Mouse (Mus musculus) thymus, postnatal 4 days (tissue): ENCODE measurements around the gene Rfpl4.
"Not testable (repeated sequence)": the region's sequence is repeated elsewhere in the genome, so short reads cannot be mapped to it uniquely, and the experiment has no call there.

Experiments used
- DNase-seq: peaks from one replicate; pipeline ENCODE4 v3.0.0; 2021

Gene Rfpl4

DNA sequence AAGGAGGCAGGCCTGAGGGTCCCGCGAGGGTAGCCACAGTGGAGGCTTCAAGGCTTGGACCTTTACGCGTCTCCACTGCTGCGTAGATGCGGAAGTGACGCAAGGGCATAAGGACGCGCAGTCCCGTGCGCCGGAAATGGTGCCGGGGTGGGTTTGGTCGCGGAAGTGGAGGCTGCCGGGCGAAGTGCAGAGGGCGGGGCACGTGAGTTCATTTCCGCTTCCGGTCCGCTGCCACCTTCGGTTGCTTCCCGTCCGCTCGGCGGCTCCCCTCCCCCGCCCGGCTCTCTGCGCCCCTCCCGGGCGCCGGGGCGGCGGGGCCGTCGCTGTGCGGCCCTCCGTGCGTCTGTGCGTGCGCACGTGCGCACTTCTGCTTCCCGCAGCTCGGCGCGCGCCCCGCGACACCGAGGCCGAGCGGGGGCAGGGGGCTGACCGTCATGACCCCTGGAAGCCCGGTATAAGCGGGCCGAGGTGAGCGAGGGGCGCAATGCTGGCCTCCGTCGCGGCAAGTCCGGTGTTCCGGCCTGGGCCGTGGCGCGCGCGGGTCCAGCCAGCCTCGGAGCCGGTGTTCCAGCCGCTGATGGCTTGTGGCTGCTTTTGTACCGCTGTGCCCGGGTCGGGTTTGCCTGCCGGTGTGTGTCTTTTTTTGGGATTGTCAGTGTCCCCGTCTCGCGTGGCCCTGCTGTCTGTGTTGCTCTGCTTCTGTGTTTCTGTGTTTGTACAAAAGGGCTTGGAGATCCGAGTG is 36.6 kb downstream of the Rfpl4 start, which contains the start of gene Epn1:
Epn1 (plus strand) TSS at position 226 of the 742 bp plus-strand sequence.
- DNase-seq = peak; percentile 97

GRCm38 (mm10) chr7:5079365-5080009 is 37.3 kb downstream of the Rfpl4 start:
- not testable (repeated sequence) for DNase-seq

DNA sequence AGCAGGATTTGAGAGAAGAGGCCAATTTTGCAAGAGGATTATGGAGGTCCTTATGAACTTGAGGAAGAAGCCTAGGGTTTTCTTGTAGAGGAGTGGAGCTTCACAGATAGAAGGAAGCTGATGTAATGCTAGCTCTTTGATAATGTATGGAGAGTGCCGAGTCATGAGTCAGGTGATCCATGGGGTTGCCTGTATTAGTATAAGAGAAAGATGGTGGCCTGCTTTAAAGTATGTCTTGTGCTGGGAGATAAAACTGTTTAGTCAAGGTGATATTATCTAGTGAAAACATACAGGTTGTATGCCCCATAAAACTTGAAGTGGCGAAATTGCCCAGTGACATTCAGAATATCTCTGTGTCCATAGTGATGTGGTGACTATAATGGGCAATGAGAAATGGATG is 39.8 kb downstream of the Rfpl4 start:
- no peak for DNase-seq

DNA sequence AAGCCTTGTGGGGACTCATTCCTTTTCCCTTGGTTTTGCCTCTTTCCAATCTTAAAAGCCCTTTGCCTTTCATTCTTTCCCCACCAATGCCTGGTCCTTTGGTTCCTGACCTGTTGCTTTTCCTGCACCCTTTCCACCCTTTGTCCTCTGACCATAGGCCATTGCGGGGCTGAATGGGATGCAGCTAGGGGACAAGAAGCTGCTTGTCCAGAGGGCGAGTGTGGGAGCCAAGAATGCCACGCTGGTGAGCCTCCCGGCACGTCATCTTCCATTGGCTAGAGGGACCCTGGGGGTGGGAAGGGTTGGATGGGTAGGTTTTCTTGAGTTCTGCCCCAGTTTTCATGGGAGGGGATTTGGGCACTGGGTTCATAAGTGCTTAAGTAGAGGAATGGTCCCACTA is 41.8 kb downstream of the Rfpl4 start:
- DNase-seq = no peak

- DNase-seq = no peak
These were observed 43.2 kb downstream of the Rfpl4 start for GRCm38 (mm10) chr7:5073586-5073985.

DNA sequence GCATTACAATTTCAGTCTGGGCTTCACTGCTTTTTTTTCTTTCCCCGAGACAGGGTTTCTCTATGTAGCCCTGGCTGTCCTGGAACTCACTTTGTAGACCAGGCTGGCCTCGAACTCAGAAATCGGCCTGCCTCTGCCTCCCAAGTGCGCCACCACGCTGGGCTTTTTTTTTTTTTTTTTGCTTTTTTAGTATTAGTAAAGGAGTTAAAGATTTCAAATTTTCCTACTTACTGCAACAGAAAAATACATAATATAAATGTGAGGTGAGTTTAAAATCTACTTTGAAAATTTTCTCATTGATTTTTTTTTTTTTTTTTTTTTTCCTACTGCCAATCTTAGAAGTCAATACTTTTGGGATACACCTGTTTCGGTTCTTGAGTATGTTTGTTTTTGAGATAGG is 51.9 kb downstream of the Rfpl4 start:
- DNase-seq = no peak

DNA sequence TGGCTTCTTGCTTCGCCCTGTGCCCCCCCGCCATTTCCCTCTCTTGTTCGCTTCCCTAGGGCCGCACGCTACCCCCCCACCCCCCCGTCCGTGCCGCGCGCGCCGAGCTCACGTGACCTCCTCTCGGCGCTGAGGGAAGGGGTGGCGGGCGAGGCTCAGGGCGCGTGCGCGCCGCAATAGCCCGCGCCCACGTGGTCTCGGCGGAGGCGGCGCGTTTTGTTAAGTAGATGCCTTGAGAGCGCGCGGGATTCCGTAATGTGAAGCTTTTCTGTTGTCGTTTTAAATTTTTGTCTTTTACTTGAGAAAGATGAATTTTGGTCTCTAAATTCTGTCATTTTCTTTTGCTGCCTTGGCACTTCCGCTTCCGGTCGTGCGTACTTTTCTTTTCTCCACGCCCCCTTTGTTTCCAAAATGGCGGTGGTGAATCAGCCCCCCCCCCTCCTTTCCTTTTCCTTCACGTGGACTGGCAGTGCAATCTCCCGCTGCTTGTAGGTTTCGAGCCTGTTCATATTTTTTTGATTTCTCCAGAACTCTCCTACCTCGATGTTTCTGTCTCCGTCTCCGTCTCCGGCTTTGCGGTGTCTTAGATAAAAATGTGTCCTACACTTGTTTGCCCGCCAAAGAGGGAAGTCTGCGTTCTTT is 54.3 kb downstream of the Rfpl4 start:
- no peak for DNase-seq

DNA sequence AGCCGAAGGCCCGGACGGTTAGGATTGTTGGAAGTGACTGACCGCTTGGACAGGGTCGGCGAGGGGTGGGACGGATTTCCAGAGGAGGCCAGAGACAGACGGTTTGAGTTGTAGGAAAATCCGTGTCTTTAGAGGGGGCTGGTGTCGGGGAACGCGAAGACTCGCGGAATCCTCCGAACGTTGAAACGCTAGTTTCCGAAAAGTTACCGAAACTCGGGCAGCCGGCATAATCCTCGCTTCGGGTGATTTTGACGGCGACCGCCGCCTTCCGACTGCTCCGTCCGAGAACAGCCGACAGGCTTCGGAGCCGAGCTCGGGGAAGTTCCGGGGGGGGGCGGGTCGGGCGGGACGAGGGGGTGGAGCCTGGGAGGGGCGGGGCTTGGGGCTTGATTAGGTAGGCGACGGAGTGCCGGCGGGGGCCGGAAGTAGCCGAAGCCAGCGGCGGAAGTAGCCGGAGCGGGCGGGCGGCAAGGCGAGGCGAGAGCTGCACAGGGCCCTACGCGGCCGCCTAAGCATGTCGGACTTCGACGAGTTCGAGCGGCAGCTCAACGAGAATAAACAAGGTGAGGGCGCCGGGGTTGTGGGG is 54.9 kb downstream of the Rfpl4 start, which contains the start of gene U2af2:
U2af2 (plus strand) TSS at position 370 of the 586 bp plus-strand sequence.
- peak; percentile 98 for DNase-seq

DNA sequence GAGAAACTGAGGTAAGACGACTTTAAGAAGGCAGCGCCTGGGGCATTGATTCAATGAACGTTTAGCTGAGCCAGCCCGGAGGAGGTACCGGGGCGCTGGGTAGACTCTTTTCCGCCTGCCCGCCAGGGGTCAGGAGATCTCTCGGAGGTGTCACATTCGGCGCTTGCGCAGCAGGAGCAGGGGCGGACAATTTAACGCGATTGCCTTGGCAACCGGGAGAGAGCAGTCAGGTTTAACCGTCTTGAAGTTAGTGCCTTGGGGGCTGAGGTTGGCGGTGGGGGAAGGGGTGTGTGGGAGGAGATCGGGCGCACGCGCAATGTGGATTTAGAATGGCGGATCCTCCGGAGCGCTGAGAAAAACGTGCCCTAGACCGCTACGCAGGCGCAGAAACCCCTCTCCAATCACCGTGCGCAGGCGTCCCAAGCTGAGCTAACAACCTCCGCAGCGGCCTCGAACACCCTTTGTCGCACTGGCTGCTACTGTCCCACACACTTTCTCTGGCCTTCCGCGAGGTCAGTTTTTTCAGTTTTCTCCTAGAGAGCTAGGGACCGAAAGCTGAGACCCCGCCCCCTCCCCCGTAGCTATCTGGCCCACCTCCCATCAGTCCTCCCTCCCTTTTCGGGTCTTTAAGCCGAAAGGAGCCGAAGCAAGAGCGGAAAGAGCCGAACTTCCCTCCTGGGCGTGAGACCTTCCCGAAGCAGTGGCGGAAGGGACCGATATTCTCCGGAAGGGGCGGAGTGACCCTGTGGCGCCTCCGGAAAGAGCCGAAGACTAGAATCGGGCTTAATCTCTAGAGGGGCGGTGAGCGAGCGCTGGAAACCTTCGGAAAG is 55.6 kb downstream of the Rfpl4 start:
- peak; percentile 99 for DNase-seq

DNA sequence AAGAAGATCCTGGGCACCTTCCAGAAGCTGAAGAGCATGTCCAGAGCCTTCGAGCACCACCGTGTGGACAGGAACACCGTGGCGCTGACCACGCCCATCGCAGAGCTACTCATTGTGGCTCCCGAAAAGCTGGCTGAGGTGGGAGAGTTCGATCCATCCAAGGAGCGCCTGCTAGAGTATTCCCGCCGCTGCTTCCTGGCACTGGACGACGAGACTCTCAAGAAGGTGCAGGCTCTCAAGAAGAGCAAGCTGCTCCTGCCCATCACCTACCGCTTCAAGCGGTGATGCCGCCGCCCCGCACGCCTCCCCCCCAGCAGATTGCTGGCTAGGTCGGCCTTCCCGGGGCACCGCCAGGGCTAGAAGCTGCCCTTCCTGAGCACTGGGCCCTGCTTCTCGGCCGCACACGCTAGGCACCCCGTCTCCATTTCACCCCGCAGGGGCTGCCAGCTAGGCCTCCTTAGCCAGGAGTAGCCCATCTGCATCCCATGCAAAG is 56.5 kb downstream of the Rfpl4 start:
- DNase-seq = peak; percentile 78
